Mouse (Mus musculus) kidney, adult 2 months (tissue): ENCODE measurements at regions not wholly inside any gene's neighbourhood (a gene's known extent, or its start where the extent isn't known, plus 50 kb on each side); places are given as distances from the start of the nearest gene placed in this dataset.

Source experiments
- DNase-seq: peaks from one replicate; pipeline ENCODE4 v3.0.0; 2021
- H3K27ac ChIP-seq: fragments of 200-500 bp; 2 replicates; pipeline ENCODE4 v1.5.1; 2012; ENCODE audit warnings: low read depth, low read length, control low read depth, inconsistent platforms; ENCODE audit not compliant: insufficient read depth
- H3K27me3 ChIP-seq: fragments of 200-500 bp; replicated peaks from 2 replicates; pipeline ENCODE4 v1.6.1; 2012; ENCODE audit warnings: mild to moderate bottlenecking, moderate library complexity, low read length, inconsistent platforms; ENCODE audit not compliant: control insufficient read depth, insufficient read depth
- H3K36me3 ChIP-seq: fragments of 200-500 bp; 2 replicates; pipeline ENCODE4 v1.6.1; 2012; ENCODE audit warnings: mild to moderate bottlenecking, moderate library complexity, low read length, inconsistent platforms; ENCODE audit not compliant: control insufficient read depth, insufficient read depth
- H3K4me1 ChIP-seq: fragments of 200-500 bp; 2 replicates; pipeline ENCODE4 v1.6.1; 2011; ENCODE audit warnings: low read length; ENCODE audit not compliant: control insufficient read depth, insufficient read depth
- H3K4me3 ChIP-seq: fragments of 200-500 bp; 2 replicates; pipeline ENCODE4 v1.5.1; 2011; ENCODE audit warnings: mild to moderate bottlenecking, low read depth, low read length, control low read depth; ENCODE audit not compliant: insufficient read depth
- CTCF ChIP-seq: fragments of 200-500 bp; conservative IDR thresholded peaks from 2 replicates; pipeline ENCODE4 v1.5.1; 2011; ENCODE audit warnings: low read depth, mild to moderate bottlenecking, control low read depth, low read length, moderate library complexity, mixed read lengths; ENCODE audit not compliant: insufficient read depth, insufficient read length
- POLR2A ChIP-seq: fragments of 200-500 bp; IDR thresholded peaks from one replicate; pipeline ENCODE4 v1.6.1; 2011; ENCODE audit warnings: low read depth, low read length, control low read depth
- WGBS: fragments of 180-500 bp; shearing (Covaris S2); methylation state at CpG from one replicate; pipeline ENCODE4 v1.1.7; 2018; 5-methylcytosine and 5-hydroxymethylcytosine counted together

DNA sequence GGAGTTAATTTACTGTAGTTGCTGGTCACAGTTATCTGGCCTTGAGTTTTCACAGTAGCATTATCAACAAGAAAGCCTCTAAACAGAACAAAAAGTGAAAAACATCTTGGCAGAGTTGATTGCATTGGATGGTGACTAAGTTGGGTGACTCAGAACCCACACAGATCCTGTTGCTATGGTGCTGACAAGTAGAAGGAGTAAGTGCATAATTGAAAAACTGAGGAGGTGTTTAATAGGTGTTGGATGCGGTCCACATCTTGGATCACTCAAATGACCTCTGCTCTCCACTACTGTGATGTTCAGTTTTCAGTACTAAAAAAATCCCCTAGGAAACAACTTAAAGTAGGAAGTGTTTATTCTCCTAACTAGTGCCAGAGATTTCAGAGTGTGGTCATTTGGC is 280.3 kb downstream of the Slc16a7 start:
- 56% methylated on average over 1 of the region's 1 CpGs for WGBS
- H3K27me3 ChIP-seq: no peaks in the 10 kb centered on the region
- no peak overlapping the region for H3K27ac ChIP-seq
- no peaks in the 10 kb centered on the region for H3K36me3 ChIP-seq
- H3K4me3 ChIP-seq: no peak overlapping the region
- H3K4me1 ChIP-seq: no peaks in the 10 kb centered on the region
- DNase-seq: no peak
- TF ChIP-seq CTCF (no peak), POLR2A (no peak)

DNA sequence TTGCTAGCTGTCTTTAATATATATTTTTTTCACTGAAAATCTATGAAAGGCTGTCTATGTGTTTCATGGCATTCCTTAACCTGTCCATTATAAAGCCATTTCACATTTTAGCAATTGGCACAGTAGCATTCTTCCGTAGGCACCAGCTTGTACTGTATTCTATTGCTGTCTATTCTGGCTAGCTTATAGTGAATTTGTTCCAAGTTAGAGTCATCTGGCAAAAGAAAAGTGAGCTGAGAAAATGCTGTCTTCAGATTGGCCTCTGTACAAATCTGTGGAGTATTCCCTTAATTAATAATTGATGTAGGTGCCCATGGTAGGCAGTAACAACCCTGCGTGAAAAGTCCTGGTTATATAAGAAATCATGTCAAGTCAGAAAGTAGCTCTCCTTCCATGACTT is 304.3 kb downstream of the Slc16a7 start:
- H3K27me3 ChIP-seq: no peaks in the 10 kb centered on the region; the same call in 1 of the 2 replicates
- TF ChIP-seq CTCF: no peak
- TF ChIP-seq POLR2A: no peak
- no peak overlapping the region for H3K4me3 ChIP-seq
- DNase-seq: no peak
- H3K36me3 ChIP-seq: no peaks in the 10 kb centered on the region
- WGBS: 70% methylated on average over 2 of the region's 2 CpGs
- no peaks in the 10 kb centered on the region for H3K4me1 ChIP-seq
- H3K27ac ChIP-seq: no peak overlapping the region

DNA sequence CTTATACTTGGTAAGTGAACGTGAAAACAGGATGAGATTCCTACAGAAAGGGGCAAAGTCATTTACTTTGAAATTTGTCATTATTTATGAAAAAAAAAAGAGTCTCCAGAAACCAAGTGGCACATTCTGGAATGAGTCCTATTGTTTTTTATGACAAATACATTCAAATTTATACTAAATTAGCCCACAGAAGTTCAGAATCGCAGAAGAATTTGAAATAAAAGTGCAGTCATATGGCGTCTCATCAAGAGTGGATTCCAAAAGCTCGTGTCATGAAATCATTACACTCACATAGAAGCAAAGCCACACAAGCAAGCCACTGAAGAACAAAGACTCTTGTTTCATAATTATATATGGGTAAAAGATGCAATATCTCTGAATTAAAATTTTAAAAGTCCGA is 316.9 kb downstream of the Slc16a7 start:
- no peak overlapping the region for H3K4me3 ChIP-seq
- no peak for DNase-seq
- H3K27ac ChIP-seq: no peak overlapping the region
- H3K36me3 ChIP-seq: no peaks in the 10 kb centered on the region
- TF ChIP-seq POLR2A (no peak), CTCF (no peak)
- H3K4me1 ChIP-seq: no peaks in the 10 kb centered on the region
- no peaks in the 10 kb centered on the region for H3K27me3 ChIP-seq
- 85% methylated on average over 5 of the region's 5 CpGs for WGBS

- no peak for DNase-seq
- no peak overlapping the region for H3K4me3 ChIP-seq
- H3K27me3 ChIP-seq: no peaks in the 10 kb centered on the region
- WGBS: 83% methylated on average over 4 of the region's 4 CpGs
- TF ChIP-seq POLR2A (no peak), CTCF (no peak)
- no peaks in the 10 kb centered on the region for H3K36me3 ChIP-seq
- H3K27ac ChIP-seq: no peak overlapping the region
- no peaks in the 10 kb centered on the region for H3K4me1 ChIP-seq
These were observed 319.0 kb downstream of the Slc16a7 start for GRCm38 (mm10) chr10:125070246-125070645.

GRCm38 (mm10) chr10:125039290-125039689 is 350.0 kb downstream of the Slc16a7 start:
- H3K4me1 ChIP-seq: no peaks in the 10 kb centered on the region
- WGBS: 75% methylated on average over 3 of the region's 3 CpGs
- no peak overlapping the region for H3K27ac ChIP-seq
- no peak for DNase-seq
- H3K27me3 ChIP-seq: no peaks in the 10 kb centered on the region
- TF ChIP-seq POLR2A (no peak), CTCF (no peak)
- H3K36me3 ChIP-seq: no peaks in the 10 kb centered on the region
- no peak overlapping the region for H3K4me3 ChIP-seq

DNA sequence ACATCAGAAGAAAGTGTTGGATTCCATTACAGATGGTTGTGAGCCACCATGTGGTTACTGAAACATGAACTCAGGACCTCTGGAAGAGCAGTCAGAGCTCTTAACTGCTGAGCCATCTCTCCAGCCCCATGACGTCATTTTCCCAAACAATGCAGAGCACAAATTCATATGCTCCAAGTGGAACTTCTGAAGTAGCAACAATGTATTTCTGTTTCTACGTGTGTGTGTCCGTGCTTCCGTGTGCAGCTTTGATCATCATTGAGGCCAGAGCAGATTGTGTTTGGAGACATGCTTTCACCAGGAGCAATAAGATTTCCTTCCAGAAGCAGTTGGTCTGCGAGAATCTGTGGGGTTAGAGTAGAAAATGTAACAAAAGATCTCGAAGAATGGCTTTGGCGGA is 353.6 kb downstream of the Slc16a7 start:
- Histone ChIP-seq H3K27me3 (no peaks in the 10 kb centered on the region; the same call in 1 of the 2 replicates), H3K4me1 (no peaks in the 10 kb centered on the region), H3K36me3 (no peaks in the 10 kb centered on the region), H3K4me3 (no peak overlapping the region), H3K27ac (no peak overlapping the region)
- DNase-seq: no peak
- 84% methylated on average over 7 of the region's 7 CpGs for WGBS
- TF ChIP-seq CTCF (no peak), POLR2A (no peak)

- Histone ChIP-seq H3K4me1 (no peaks in the 10 kb centered on the region), H3K4me3 (no peak overlapping the region), H3K36me3 (no peaks in the 10 kb centered on the region), H3K27ac (no peak overlapping the region), H3K27me3 (no peaks in the 10 kb centered on the region; the same call in 1 of the 2 replicates)
- WGBS: 63% methylated on average over 5 of the region's 5 CpGs
- no peak for TF ChIP-seq CTCF
- no peak for TF ChIP-seq POLR2A
- DNase-seq: no peak
These were observed 360.9 kb downstream of the Slc16a7 start for GRCm38 (mm10) chr10:125028347-125028746.

DNA sequence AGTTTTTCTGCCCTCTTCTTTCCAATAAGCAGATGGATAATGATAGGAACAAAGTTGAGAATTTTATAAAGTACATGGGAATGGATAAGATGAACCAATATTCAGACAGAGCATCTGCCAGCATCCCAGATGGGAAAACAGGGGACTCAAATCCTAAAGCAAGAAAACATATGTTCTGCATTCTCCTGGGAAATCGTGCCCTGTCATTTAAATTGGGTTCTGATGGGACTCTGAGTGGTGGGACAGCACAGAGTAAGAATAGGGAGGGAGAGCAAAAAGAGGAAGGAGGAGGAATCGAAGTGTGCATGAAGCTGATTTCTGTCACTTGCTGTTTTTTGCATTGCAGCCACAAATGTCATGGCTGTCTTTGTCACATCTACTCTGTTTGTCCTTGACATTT is 362.4 kb downstream of the Slc16a7 start:
- no peak for DNase-seq
- Histone ChIP-seq H3K4me3 (no peak overlapping the region), H3K27ac (no peak overlapping the region), H3K27me3 (no peaks in the 10 kb centered on the region; the same call in 1 of the 2 replicates), H3K36me3 (no peaks in the 10 kb centered on the region), H3K4me1 (no peaks in the 10 kb centered on the region)
- TF ChIP-seq CTCF: no peak
- no peak for TF ChIP-seq POLR2A
- WGBS: 72% methylated on average over 2 of the region's 2 CpGs
